Mouse (Mus musculus) neural tube, embryonic 12.5 days (tissue): Measurements from ENCODE around the gene Vtcn1. TPM values are rescaled to one million over a fixed set of nuclear protein-coding genes. Genes with fewer than 3 reads are reported as not detected.

Experiments
- ATAC-seq: fragments of 200-750 bp; cut with Nextera tagmentation; 2 replicates; pipeline ENCODE4 v1.8.0; 2017; ENCODE audit warnings: low read depth, mild to moderate bottlenecking, moderate TSS enrichment, moderate library complexity; ENCODE audit not compliant: low FRiP score
- H3K27ac ChIP-seq: fragments of 300-500 bp; sonication (generic); 2 replicates; pipeline ENCODE4 v1.5.1; 2016
- H3K27me3 ChIP-seq: fragments of 300-500 bp; sonication (generic); replicated peaks from 2 replicates; pipeline ENCODE4 v1.6.1; 2016; ENCODE audit warnings: mild to moderate bottlenecking
- H3K36me3 ChIP-seq: fragments of 300-500 bp; sonication (generic); 2 replicates; pipeline ENCODE4 v1.6.1; 2016; ENCODE audit warnings: mild to moderate bottlenecking
- H3K4me1 ChIP-seq: fragments of 300-500 bp; sonication (generic); 2 replicates; pipeline ENCODE4 v1.6.1; 2016
- H3K4me2 ChIP-seq: fragments of 300-500 bp; sonication (generic); replicated peaks from 2 replicates; pipeline ENCODE4 v1.6.1; 2016; ENCODE audit warnings: mild to moderate bottlenecking
- H3K4me3 ChIP-seq: fragments of 300-500 bp; sonication (generic); 2 replicates; pipeline ENCODE4 v1.5.1; 2016
- H3K9ac ChIP-seq: fragments of 300-500 bp; sonication (generic); 2 replicates; pipeline ENCODE4 v1.6.1; 2016; ENCODE audit warnings: mild to moderate bottlenecking
- H3K9me3 ChIP-seq: fragments of 300-500 bp; sonication (generic); 2 replicates; pipeline ENCODE4 v1.6.1; 2016; ENCODE audit warnings: mild to moderate bottlenecking
- WGBS: fragments of 180-500 bp; shearing (Covaris S2); methylation state at CpG from one replicate; pipeline ENCODE4 v1.1.7; 2016; 5-methylcytosine and 5-hydroxymethylcytosine counted together
- polyA plus RNA-seq: library from polyadenylated mRNA; unstranded; fragments of >200 nt; fragmentation: Nextera tagmentation; extraction: Ambion mirVana; gene quantifications from 2 replicates; pipeline ENCODE4 v1.2.1, GENCODE M21; 2016

Gene Vtcn1
- not detected in 2 replicates for polyA plus RNA-seq

DNA sequence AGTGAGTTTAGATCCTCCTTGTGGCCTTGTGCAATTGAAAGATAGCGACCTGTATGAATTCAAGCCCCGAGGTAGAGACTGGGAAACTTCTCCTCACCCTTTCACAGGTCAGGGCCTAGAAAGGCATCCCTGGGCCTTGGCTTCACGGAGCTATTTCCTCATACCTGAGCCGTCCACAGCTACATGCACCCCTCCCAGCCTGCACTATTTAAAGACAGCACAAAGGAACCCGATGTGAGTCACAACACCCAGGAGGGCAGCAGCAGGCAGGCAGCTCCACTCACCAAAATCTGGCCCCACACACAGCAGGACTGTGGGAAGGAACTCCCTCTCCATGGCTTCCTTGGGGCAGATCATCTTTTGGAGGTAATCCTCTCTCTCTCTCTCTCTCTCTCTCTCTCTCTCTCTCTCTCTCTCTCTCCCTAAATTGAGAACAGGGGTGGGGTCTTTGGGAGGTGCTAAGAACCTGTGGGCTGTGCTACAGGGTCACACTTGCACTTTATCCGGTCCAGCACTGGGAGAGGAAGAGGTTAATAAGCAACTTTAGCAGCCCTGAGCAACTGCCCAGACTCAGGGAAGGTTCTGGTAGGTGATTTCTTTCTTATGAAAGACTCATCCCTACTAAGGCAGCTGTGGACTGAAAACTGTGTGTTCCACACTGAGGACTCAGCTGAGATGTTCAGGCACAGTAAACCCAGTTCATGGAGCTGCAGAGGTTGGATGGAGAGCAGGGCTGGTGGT, at the start of gene Vtcn1:
Vtcn1 (plus strand) TSS at position 235 of the 741 bp plus-strand sequence.
- Histone ChIP-seq H3K27ac (no peak within 1 kb of the TSS), H3K4me2 (no peak within 1 kb of the TSS)

DNA sequence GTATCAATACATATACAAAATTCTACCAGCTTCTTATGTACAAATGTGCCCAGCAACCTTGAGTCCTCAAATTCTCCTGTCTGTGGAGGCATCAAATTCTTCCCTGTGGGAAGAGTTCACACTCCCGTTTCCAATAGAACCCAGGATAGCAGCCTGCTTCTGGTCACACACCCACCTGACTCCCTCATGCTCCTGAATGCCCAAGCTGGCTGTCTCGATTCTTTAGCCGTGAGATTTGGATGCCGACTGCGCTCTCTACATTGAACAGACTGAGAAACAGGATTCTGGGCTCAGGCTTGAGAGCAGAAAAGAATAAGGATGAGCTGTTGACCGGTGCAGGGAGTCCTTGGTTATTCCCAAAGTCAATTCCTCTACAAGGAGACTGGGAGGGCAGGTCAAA, 48.3 kb upstream of the Vtcn1 start:
- Histone ChIP-seq H3K27ac (no peak overlapping the region), H3K27me3 (no peaks in the 10 kb centered on the region), H3K9me3 (no peaks in the 10 kb centered on the region), H3K9ac (no peak overlapping the region), H3K4me2 (no peak overlapping the region), H3K4me3 (no peak overlapping the region), H3K4me1 (no peaks in the 10 kb centered on the region), H3K36me3 (no peaks in the 10 kb centered on the region)
- WGBS, result 80% methylated on average over 6 of the region's 6 CpGs
- no peak for ATAC-seq

More for the DNA sequence above, at the start of gene Vtcn1:
- no peak within 1 kb of the TSS for H3K9ac ChIP-seq
- WGBS, result 67% methylated on average over 6 of the region's 6 CpGs
- no peaks in the 10 kb centered on the region for H3K27me3 ChIP-seq
- H3K4me3 ChIP-seq, result no peak within 1 kb of the TSS
- no peaks in the 10 kb centered on the region for H3K36me3 ChIP-seq
- H3K4me1 ChIP-seq, result no peaks in the 10 kb centered on the region
- no peaks in the 10 kb centered on the region for H3K9me3 ChIP-seq
- no peak for ATAC-seq

DNA sequence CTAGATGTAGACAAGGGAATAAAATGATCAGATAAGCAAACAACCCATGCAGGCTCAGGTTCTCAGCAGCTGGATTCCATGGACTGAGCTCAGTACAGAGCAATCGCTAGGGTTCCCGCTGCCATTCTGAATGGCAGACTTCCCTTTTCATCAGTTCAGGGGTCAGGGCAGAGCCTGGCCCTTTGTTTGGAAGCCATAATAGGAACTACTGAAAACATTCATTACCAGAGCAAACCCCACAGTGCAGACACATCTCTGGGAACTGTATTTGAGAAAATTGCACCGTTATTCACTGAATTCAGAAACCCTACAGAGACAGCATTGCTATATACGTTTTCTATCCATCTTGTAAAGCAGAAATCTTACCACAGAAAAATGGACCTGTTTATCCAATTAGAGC, 47.7 kb upstream of the Vtcn1 start:
- 18% methylated on average over 4 of the region's 4 CpGs for whole genome bisulfite sequencing
- no peaks in the 10 kb centered on the region for H3K4me1 ChIP-seq
- no peak for ATAC-seq

DNA sequence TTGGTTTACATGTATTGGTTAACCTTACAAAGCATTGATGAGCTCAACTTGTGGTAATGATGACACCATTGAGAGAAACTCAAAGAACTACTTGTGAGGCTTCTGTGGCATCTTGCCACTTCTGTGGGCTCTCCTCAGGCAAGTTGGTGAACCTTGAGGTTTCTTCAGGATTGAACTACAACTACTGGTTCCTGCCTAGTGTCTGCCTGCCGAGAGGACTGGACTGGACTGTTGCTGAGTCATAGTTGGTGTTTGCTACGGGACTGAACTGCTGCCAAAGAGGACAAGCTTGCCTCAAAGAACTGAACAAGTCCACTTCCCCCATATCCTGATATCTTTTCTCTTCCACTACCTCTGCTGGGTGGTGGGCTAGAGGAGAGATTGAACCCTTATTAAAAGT, 39.2 kb upstream of the Vtcn1 start:
- Histone ChIP-seq H3K9me3 (no peaks in the 10 kb centered on the region), H3K36me3 (no peaks in the 10 kb centered on the region), H3K4me1 (no peaks in the 10 kb centered on the region), H3K27ac (no peak overlapping the region), H3K4me3 (no peak overlapping the region), H3K4me2 (no peak overlapping the region), H3K9ac (no peak overlapping the region), H3K27me3 (no peaks in the 10 kb centered on the region)
- whole genome bisulfite sequencing, result 91% methylated on average over 2 of the region's 2 CpGs
- ATAC-seq, result no peak

More for the DNA sequence above, 47.7 kb upstream of the Vtcn1 start:
- Histone ChIP-seq H3K4me3 (no peak overlapping the region), H3K36me3 (no peaks in the 10 kb centered on the region), H3K9me3 (no peaks in the 10 kb centered on the region), H3K9ac (no peak overlapping the region), H3K27me3 (no peaks in the 10 kb centered on the region), H3K27ac (no peak overlapping the region), H3K4me2 (no peak overlapping the region)

DNA sequence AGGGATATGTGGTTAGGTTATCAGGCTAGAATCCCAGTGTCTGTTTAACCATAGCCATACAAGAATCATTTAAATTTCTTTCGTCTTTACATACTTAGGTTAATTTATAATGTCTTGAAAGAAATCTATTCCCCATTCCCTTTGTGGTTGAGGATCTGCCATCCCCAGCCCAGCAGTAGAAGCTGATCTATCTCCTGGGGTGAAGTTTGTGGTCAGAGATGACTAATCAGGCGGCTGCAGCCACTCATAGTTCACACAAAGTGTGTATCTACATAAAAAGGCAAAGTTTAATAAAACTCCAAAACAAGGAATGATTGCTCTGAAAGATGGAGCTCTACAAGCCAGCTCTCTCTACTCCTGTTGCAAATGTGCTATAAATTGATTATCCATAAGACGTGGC, 33.6 kb upstream of the Vtcn1 start:
- H3K36me3 ChIP-seq, result no peaks in the 10 kb centered on the region
- H3K4me2 ChIP-seq, result no peak overlapping the region
- no peak overlapping the region for H3K27ac ChIP-seq
- no peaks in the 10 kb centered on the region for H3K27me3 ChIP-seq
- WGBS, result 87% methylated on average over 3 of the region's 3 CpGs
- no peaks in the 10 kb centered on the region for H3K9me3 ChIP-seq
- ATAC-seq, result no peak
- no peak overlapping the region for H3K9ac ChIP-seq
- H3K4me3 ChIP-seq, result no peak overlapping the region
- no peaks in the 10 kb centered on the region for H3K4me1 ChIP-seq

DNA sequence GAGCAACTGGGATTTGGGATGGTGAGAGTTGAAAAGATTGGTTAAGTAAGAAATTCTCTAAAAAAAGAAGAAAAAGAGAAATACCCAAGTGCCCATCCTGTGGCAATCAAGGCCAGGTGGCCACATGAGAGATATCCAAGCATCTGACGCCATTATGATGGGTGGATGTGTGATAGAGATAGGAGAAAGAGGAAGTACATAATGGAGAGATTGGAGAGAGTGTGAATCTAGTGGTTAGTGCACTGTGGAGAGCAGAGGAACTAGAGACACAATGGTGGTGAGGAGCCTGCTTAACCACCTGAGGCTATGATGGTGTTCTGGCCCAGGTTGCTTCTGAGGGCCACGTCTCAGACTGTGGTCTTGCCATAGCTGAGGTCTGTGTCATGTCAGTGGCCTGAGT, 31.9 kb upstream of the Vtcn1 start:
- ATAC-seq, result no peak
- no peak overlapping the region for H3K4me2 ChIP-seq
- no peaks in the 10 kb centered on the region for H3K36me3 ChIP-seq
- H3K9ac ChIP-seq, result no peak overlapping the region
- no peaks in the 10 kb centered on the region for H3K9me3 ChIP-seq
- 95% methylated on average over 2 of the region's 2 CpGs for WGBS
- no peaks in the 10 kb centered on the region for H3K4me1 ChIP-seq
- H3K27me3 ChIP-seq, result no peaks in the 10 kb centered on the region
- H3K4me3 ChIP-seq, result no peak overlapping the region
- H3K27ac ChIP-seq, result no peak overlapping the region

DNA sequence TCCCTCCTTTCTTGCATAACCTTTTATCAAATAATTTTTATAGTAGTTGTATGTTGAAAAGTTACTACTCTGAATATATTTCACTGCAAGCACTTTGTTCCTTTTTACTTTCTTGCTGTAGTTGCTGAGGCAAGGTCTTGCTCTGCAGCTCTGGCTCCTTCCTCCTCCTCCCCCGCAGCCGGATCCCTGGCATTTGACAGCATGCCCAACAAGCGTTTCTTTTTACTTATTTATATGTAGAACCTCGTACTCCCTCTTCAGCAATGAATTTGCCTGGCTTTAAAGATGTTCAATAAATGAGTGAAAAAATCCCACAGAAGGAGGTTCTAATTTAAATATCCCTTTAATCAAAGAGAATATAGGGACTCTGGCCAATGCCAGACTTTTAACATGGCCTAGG, 28.7 kb upstream of the Vtcn1 start:
- H3K9me3 ChIP-seq, result no peaks in the 10 kb centered on the region
- H3K4me3 ChIP-seq, result no peak overlapping the region
- WGBS, result 82% methylated on average over 4 of the region's 4 CpGs
- H3K27me3 ChIP-seq, result no peaks in the 10 kb centered on the region
- no peaks in the 10 kb centered on the region for H3K4me1 ChIP-seq
- no peak overlapping the region for H3K9ac ChIP-seq
- H3K4me2 ChIP-seq, result no peak overlapping the region
- H3K27ac ChIP-seq, result no peak overlapping the region
- no peak for ATAC-seq
- no peaks in the 10 kb centered on the region for H3K36me3 ChIP-seq

DNA sequence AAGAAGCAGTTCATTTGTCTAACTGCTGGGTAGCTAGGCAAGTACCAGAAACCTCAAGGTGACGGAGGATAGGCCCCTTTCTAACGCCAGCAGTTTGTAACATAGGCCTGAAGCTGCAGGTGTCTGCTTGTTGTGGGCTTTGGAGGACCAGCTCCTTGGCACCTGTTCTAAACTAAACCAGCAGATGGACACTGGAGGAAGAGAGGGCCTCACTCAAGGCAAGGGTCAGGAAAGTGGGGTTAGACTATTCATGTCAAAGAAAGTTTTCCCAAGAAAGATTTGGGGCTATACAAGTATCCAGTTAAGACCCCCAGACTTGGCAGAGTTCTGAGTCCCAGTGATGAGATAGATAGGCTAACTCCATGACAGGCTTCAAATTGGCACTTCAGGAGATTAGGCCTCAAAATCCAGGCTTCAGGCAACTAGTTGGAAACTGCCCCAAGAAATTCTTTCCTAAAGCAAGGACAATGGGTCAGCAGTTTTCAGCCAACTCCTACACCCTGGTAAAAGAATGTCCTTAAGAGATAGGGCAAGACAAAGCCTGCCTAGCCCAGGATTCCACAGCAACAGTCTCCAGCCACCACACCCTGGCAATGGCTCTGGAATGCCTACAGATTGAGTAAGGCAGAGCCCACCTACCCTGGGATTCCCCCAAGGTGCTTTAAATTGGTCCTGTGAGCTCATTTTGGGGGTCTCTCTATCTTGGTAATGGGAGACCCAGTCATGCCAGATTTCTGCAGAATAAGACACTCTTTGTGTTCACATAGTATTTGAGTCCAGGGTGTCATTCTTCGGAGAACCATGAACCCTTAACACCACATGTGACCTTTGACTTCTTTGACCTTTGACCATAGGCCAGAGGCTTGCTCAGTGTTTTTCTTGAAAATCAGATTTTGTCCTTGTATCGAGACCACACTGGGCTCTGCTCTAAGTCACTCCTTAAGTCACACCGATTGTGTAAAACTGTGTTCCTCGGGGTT, 27.8 kb upstream of the Vtcn1 start:
- WGBS, result 79% methylated on average over 6 of the region's 6 CpGs
- ATAC-seq, result no peak
- Histone ChIP-seq H3K4me3 (no peak overlapping the region), H3K27ac (no peak overlapping the region), H3K27me3 (no peaks in the 10 kb centered on the region), H3K36me3 (no peaks in the 10 kb centered on the region), H3K4me1 (no peaks in the 10 kb centered on the region), H3K9me3 (no peaks in the 10 kb centered on the region), H3K9ac (no peak overlapping the region), H3K4me2 (no peak overlapping the region)

DNA sequence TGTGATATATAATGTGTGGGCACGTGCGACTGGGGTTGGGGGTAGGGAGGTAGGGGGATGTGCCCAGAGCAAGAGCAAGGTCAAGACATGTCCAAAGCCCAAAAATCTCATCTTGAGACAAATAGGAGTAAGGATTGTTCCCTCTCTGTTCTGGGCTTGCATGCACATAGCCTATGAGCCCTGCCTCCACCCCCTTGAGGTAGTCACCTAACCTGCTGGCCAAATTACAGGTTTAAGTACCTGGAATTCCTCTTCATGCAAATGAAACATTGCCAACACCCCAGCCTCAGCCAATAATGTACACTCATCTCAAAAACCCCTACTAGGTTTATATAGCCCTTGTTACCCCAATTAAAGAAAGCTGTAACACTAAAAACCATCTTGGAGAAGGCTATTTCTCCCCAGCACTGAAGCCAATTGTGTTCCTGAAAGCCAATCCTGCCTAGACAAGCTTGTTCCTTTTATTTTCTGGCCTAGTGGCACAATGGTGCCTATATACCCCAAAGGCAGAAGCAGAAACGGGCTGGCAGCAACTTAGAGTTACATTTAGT, 26.3 kb upstream of the Vtcn1 start:
- Histone ChIP-seq H3K4me2 (no peak overlapping the region), H3K4me1 (no peaks in the 10 kb centered on the region), H3K9ac (no peak overlapping the region), H3K27ac (no peak overlapping the region), H3K9me3 (no peaks in the 10 kb centered on the region), H3K27me3 (no peaks in the 10 kb centered on the region), H3K36me3 (no peaks in the 10 kb centered on the region), H3K4me3 (no peak overlapping the region)
- WGBS, result 72% methylated on average over 3 of the region's 3 CpGs
- ATAC-seq, result no peak

DNA sequence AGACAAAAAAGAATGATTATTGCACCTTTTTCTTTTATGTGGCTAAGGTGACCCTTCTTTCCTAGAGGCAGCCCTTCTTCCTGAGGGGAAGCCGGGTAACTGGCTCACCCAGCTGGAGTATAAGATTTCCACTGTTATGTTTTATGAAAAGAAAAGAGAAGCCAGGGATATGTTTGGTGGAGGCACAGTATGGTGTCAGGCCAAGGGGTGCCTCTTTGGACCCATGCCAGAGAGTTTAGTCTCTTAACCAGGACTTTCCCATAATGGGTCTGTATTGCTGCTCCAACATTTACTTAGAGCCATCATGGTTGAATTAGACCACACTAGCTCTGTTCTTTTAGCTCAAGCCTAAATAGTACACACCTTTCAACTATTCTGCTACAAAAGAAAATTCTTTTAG, 20.3 kb upstream of the Vtcn1 start:
- no peak overlapping the region for H3K4me3 ChIP-seq
- no peak overlapping the region for H3K4me2 ChIP-seq
- no peak overlapping the region for H3K9ac ChIP-seq
- no peaks in the 10 kb centered on the region for H3K9me3 ChIP-seq
- H3K27me3 ChIP-seq, result no peaks in the 10 kb centered on the region
- ATAC-seq, result no peak
- no peaks in the 10 kb centered on the region for H3K36me3 ChIP-seq
- WGBS, result 50% methylated on average over 1 of the region's 1 CpGs
- H3K27ac ChIP-seq, result no peak overlapping the region
- H3K4me1 ChIP-seq, result no peaks in the 10 kb centered on the region

DNA sequence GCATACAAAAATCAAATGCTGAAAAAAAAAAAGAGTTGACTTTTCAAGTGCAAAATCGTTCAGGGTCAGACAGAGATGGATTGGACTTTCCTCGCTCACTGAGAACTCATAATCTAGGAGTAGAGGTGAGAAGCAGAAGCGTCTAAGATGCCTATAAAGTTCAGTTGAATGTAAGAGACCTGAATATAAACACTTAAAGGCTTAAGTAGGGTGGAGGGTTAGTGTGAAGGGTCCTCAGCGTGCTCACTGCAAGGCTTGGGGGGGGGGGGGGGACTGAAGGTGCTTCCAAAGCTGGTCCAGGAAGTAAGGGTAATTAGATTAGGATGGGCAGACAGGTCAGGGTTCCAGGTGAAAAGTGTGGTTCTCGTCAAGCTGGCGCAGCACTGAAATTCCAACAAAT, 19.3 kb upstream of the Vtcn1 start:
- Histone ChIP-seq H3K27me3 (no peaks in the 10 kb centered on the region), H3K9ac (no peak overlapping the region), H3K4me3 (no peak overlapping the region), H3K27ac (no peak overlapping the region), H3K4me1 (no peaks in the 10 kb centered on the region), H3K36me3 (no peaks in the 10 kb centered on the region), H3K9me3 (no peaks in the 10 kb centered on the region), H3K4me2 (no peak overlapping the region)
- no peak for ATAC-seq
- WGBS, result 74% methylated on average over 6 of the region's 6 CpGs

DNA sequence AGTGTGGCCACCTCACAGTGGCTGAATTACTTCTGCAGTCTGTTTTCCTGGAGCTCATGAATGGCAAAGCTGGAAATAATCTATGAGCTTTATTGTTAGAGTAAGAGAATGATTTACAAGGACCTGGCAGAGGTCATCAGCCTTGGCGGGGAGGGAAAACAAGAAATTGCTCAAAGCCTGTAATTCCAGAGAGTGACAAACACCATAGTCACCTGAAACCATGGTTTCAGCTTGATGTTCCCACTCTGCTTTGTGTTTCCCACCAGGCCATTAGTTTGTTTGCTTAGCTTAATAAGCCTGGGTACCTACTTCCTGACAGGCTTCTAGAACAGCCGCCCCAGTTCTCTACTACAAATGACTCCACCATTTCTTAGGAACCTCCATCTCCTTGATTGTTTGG, 14.8 kb upstream of the Vtcn1 start:
- Histone ChIP-seq H3K27me3 (no peaks in the 10 kb centered on the region), H3K27ac (no peak overlapping the region), H3K9ac (no peak overlapping the region), H3K36me3 (no peaks in the 10 kb centered on the region), H3K4me2 (no peak overlapping the region), H3K4me1 (no peaks in the 10 kb centered on the region), H3K4me3 (no peak overlapping the region), H3K9me3 (no peaks in the 10 kb centered on the region)
- 27% methylated on average over 2 of the region's 2 CpGs for WGBS
- no peak for ATAC-seq
